Mouse (Mus musculus): ENCODE results near the gene Retn. TPM values are rescaled to one million over a fixed set of nuclear protein-coding genes. Genes with fewer than 3 reads are reported as not detected.

The Retn gene
- polyA plus RNA-seq, 1 experiment from 2014 or later, result not detected

DNA sequence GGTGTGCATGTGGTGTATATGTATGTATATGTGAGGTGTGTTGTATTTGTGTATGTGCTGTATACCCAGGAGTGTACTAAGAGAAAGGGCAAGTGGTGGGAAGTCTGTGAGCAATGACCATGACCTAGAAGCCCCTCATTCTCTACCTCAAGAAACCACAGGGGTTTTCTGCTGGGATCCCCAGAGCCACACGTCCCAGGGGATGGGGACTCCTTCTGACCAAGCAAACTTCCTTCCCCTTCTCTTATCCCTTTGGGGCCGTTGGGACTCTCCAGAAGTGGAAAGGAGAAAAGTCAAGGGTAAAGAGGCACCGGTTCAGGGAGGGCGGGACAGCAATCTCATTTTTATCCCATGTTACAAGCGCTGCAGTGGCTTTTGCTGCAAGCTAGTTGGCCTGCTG lies 29.9 kb downstream of the Retn start:
- Histone ChIP-seq H3K27me3 (no peaks in the 10 kb centered on the region), H3K27ac (replicated peaks) (no peak overlapping the region), H3K4me1 (peaks cover 2% of the 10 kb centered on the region; the same call in 1 of the 2 replicates), H3K4me2 (replicated peaks) (no peak overlapping the region), H3K4me3 (no peak overlapping the region), H3K9ac (replicated peaks) (no peak overlapping the region), H3K36me3 (peaks cover 10% of the 10 kb centered on the region), H3K9me3 (no peaks in the 10 kb centered on the region)
- 83% methylated on average over 5 of the region's 5 CpGs for WGBS
- no peak for ATAC-seq (replicated peaks)

DNA sequence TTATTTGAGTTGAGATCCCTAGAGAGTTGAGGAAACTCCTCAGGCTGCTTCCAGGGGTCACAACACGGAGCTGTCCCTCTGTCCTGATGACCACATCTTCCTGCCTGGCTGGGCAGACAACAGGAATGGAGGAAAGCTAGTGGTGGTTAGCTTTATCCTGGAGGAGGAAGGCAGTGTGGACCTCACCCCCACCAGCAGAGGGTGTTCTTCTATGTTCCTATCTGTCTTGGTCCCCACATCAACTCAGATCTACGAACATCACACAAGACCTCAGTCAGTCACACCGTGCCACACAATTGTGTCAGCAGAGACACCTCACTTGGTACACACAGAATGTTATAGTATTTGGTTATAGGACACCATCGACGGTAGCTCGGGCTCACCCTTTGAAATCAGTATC lies 32.0 kb downstream of the Retn start:
- 79% methylated on average over 6 of the region's 6 CpGs for WGBS
- H3K4me2 ChIP-seq (replicated peaks), result no peak overlapping the region
- no peak for ATAC-seq (replicated peaks)
- H3K9ac ChIP-seq (replicated peaks), result no peak overlapping the region
- no peaks in the 10 kb centered on the region for H3K4me1 ChIP-seq
- no peaks in the 10 kb centered on the region for H3K9me3 ChIP-seq
- H3K4me3 ChIP-seq, result no peak overlapping the region
- H3K27me3 ChIP-seq, result no peaks in the 10 kb centered on the region
- H3K36me3 ChIP-seq, result no peaks in the 10 kb centered on the region; the same call in 1 of the 2 replicates
- H3K27ac ChIP-seq (replicated peaks), result no peak overlapping the region

- H3K9me3 ChIP-seq, result no peaks in the 10 kb centered on the region
- H3K36me3 ChIP-seq, result no peaks in the 10 kb centered on the region
- H3K9ac ChIP-seq (replicated peaks), result no peak overlapping the region
- no peak overlapping the region for H3K27ac ChIP-seq (replicated peaks)
- H3K4me3 ChIP-seq, result no peak overlapping the region
- whole genome bisulfite sequencing, result 71% methylated on average over 3 of the region's 3 CpGs
- no peak overlapping the region for H3K4me2 ChIP-seq (replicated peaks)
- H3K27me3 ChIP-seq, result no peaks in the 10 kb centered on the region
- no peaks in the 10 kb centered on the region for H3K4me1 ChIP-seq
- no peak for ATAC-seq (replicated peaks)
Measured at GRCm38 (mm10) chr8:3690774-3691173, 35.2 kb downstream of the Retn start.

DNA sequence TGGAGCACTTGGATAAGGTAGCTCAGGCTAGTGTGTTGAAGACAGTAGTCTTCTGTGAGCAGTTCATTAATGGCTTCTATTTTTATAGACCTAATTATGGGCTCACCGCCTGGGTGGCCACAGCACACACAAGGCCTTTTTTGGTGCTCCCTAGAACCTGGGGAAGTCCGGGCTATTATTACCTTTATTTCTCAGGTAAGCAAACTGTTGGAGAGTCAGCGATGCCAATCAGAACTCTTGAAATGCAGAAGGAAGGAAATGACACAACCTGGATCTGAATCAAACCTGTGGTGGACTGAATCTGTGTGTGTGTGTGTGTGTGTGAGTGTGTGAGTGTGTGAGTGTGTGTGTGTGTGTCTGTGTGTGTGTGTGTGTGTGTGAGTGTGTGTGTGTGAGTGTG lies 38.6 kb downstream of the Retn start, which contains the start of gene Fcer2a:
TSS of gene Fcer2a (minus strand) at position 55 of the 400 bp plus-strand sequence.
- Histone ChIP-seq H3K4me2 (replicated peaks) (no peak within 1 kb of the TSS), H3K27ac (replicated peaks) (no peak within 1 kb of the TSS), H3K4me3 (no peak within 1 kb of the TSS), H3K36me3 (no peaks in the 10 kb centered on the region), H3K27me3 (no peaks in the 10 kb centered on the region), H3K4me1 (no peaks in the 10 kb centered on the region), H3K9ac (replicated peaks) (no peak within 1 kb of the TSS), H3K9me3 (no peaks in the 10 kb centered on the region)
- ATAC-seq (replicated peaks), result no peak
- 86% methylated on average over 3 of the region's 3 CpGs for WGBS

GRCm38 (mm10) chr8:3701491-3701890 lies 45.9 kb downstream of the Retn start:
- H3K4me2 ChIP-seq (replicated peaks), result no peak overlapping the region
- H3K27me3 ChIP-seq, result no peaks in the 10 kb centered on the region
- no peaks in the 10 kb centered on the region for H3K9me3 ChIP-seq
- H3K9ac ChIP-seq (replicated peaks), result no peak overlapping the region
- no peak overlapping the region for H3K4me3 ChIP-seq
- no peak overlapping the region for H3K27ac ChIP-seq (replicated peaks)
- no peaks in the 10 kb centered on the region for H3K4me1 ChIP-seq
- 89% methylated on average over 1 of the region's 1 CpGs for WGBS
- ATAC-seq (replicated peaks), result no peak
- H3K36me3 ChIP-seq, result no peaks in the 10 kb centered on the region

DNA sequence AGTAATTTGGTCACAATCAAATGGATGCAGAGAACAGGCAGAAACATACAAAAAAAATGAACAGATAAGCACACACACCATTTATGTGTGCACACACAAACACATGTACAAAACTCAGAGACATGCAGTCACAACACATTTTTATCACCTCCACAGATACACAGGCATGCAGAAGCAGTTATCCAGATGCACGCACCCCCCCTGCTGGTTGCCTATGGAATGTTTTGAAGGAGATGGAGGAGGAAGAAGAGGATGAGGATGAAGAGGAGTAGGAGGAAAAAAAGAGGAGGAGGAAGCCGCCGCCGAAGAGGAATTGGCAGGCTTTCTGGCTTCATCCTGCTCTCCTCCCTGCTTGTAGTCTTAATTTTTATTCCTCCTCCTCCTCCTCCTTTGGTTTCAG lies 50.1 kb downstream of the Retn start:
- H3K4me2 ChIP-seq (replicated peaks), result no peak overlapping the region
- ATAC-seq (replicated peaks), result no peak
- no peak overlapping the region for H3K27ac ChIP-seq (replicated peaks)
- no peaks in the 10 kb centered on the region for H3K4me1 ChIP-seq
- 58% methylated on average over 4 of the region's 4 CpGs for WGBS
- H3K9me3 ChIP-seq, result no peaks in the 10 kb centered on the region
- H3K4me3 ChIP-seq, result no peak overlapping the region
- H3K9ac ChIP-seq (replicated peaks), result no peak overlapping the region
- no peaks in the 10 kb centered on the region for H3K27me3 ChIP-seq
- no peaks in the 10 kb centered on the region for H3K36me3 ChIP-seq

DNA sequence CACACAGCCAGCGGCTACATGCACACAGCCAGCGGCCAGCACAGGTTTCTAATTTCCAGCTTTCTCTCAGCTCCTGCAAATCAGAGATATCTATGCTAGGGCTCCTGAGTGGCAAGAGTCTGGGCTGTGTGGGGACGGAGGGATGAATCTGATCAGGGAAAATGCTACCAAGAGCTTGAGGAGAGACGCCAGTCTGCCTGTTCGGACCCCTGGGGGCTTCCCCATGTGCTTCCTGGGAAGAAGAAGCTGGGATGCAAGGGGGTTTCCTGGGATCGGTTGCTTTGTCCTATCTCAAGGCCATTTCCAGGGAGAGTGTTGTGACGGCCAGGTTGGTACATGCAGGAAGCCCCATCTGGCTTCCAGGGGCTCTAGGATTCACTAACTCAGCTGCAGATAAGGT lies 52.0 kb downstream of the Retn start:
- Histone ChIP-seq H3K4me2 (replicated peaks) (no peak overlapping the region), H3K9me3 (no peaks in the 10 kb centered on the region), H3K9ac (replicated peaks) (no peak overlapping the region), H3K27ac (replicated peaks) (no peak overlapping the region), H3K36me3 (no peaks in the 10 kb centered on the region), H3K4me1 (no peaks in the 10 kb centered on the region), H3K4me3 (no peak overlapping the region), H3K27me3 (no peaks in the 10 kb centered on the region)
- no peak for ATAC-seq (replicated peaks)
- WGBS, result 78% methylated on average over 7 of the region's 7 CpGs

Other genes starting within 250 kb of the Retn start
- 3.3 and 3.8 TPM in 2 replicates for gene Pex11g, start 188.1 kb upstream of the Retn start, polyA plus RNA-seq (2015; fragmentation: Nextera tagmentation; extraction: Ambion mirVana)
- 0.11 and 0.25 TPM in 2 replicates for gene Tex45, start 184.9 kb upstream of the Retn start, polyA plus RNA-seq (2015; fragmentation: Nextera tagmentation; extraction: Ambion mirVana)
- gene Zfp358, start 162.6 kb upstream of the Retn start, polyA plus RNA-seq (2015; fragmentation: Nextera tagmentation; extraction: Ambion mirVana), result 74.3 and 79.6 TPM in 2 replicates
- 88.9 and 95.4 TPM in 2 replicates for gene Mcoln1, start 155.3 kb upstream of the Retn start, polyA plus RNA-seq (2015; fragmentation: Nextera tagmentation; extraction: Ambion mirVana)
- gene Pnpla6, start 140.4 kb upstream of the Retn start, polyA plus RNA-seq (2015; fragmentation: Nextera tagmentation; extraction: Ambion mirVana), result 28.0 and 28.1 TPM in 2 replicates
- gene C330021F23Rik, start 87.8 kb upstream of the Retn start, polyA plus RNA-seq (2015; fragmentation: Nextera tagmentation; extraction: Ambion mirVana), result 0.64 and 0.89 TPM in 2 replicates
- gene Camsap3, start 68.5 kb upstream of the Retn start, polyA plus RNA-seq (2015; fragmentation: Nextera tagmentation; extraction: Ambion mirVana), result 33.4 and 34.8 TPM in 2 replicates
- 65.6 and 68.6 TPM in 2 replicates for gene Xab2, start 34.5 kb upstream of the Retn start, polyA plus RNA-seq (2015; fragmentation: Nextera tagmentation; extraction: Ambion mirVana)
- gene Pet100, start 34.2 kb upstream of the Retn start, polyA plus RNA-seq (2015; fragmentation: Nextera tagmentation; extraction: Ambion mirVana), result 107 and 112 TPM in 2 replicates
- gene Pcp2, start 30.2 kb upstream of the Retn start, polyA plus RNA-seq (2015; fragmentation: Nextera tagmentation; extraction: Ambion mirVana), result 0.14 and 0.50 TPM in 2 replicates
- gene Stxbp2, start 24.8 kb upstream of the Retn start, polyA plus RNA-seq (2015; fragmentation: Nextera tagmentation; extraction: Ambion mirVana), result 50.7 and 61.9 TPM in 2 replicates
- gene Mcemp1, start 10.0 kb downstream of the Retn start, polyA plus RNA-seq (2015; fragmentation: Nextera tagmentation; extraction: Ambion mirVana), result 0.20 and 0.22 TPM in 2 replicates
- gene Fcor, start 16.6 kb downstream of the Retn start, polyA plus RNA-seq (2015; fragmentation: Nextera tagmentation; extraction: Ambion mirVana), result 9.1 and 17.3 TPM in 2 replicates
- gene Trappc5, start 20.5 kb downstream of the Retn start, polyA plus RNA-seq (2015; fragmentation: Nextera tagmentation; extraction: Ambion mirVana), result 59.4 and 60.7 TPM in 2 replicates
- gene Fcer2a, start 38.4 kb downstream of the Retn start, polyA plus RNA-seq (2015; fragmentation: Nextera tagmentation; extraction: Ambion mirVana), result 0.37 and 0.47 TPM in 2 replicates
- gene Clec4g, start 64.9 kb downstream of the Retn start, polyA plus RNA-seq (2015; fragmentation: Nextera tagmentation; extraction: Ambion mirVana), result not detected in 2 replicates
- gene Cd209a, start 93.2 kb downstream of the Retn start, polyA plus RNA-seq (2015; fragmentation: Nextera tagmentation; extraction: Ambion mirVana), result not detected in 2 replicates
- not detected in 2 replicates for gene Cd209e, start 198.5 kb downstream of the Retn start, polyA plus RNA-seq (2015; fragmentation: Nextera tagmentation; extraction: Ambion mirVana)
- gene Cd209d, start 222.8 kb downstream of the Retn start, polyA plus RNA-seq (2015; fragmentation: Nextera tagmentation; extraction: Ambion mirVana), result not detected in 2 replicates

Data from forebrain, embryonic 15.5 days (tissue).